Mouse (Mus musculus) testis, adult 2 months (tissue): ENCODE results near the gene Olfr569.

ENCODE experiments used
- CTCF ChIP-seq: fragments of 200-500 bp; IDR thresholded peaks from 2 replicates; pipeline ENCODE4 v1.5.1; 2012; ENCODE audit warnings: low read depth, mild to moderate bottlenecking, inconsistent platforms, low read length, moderate library complexity; ENCODE audit not compliant: control insufficient read depth, insufficient read depth, insufficient replicate concordance
- POLR2A ChIP-seq: fragments of 200-500 bp; IDR thresholded peaks from 2 replicates; pipeline ENCODE4 v1.6.1; 2012; ENCODE audit warnings: low read depth, mild to moderate bottlenecking, inconsistent platforms, low read length, moderate library complexity; ENCODE audit not compliant: control insufficient read depth

GRCm38 (mm10) chr7:102876822-102877221 lies 13.9 kb downstream of the Olfr569 start, which contains the start of gene Olfr568:
- TF ChIP-seq CTCF (no peak), POLR2A (no peak)
